Mouse (Mus musculus): ENCODE measurements around the gene Cul4a.

The Cul4a gene

GRCm38 (mm10) chr8:13180408-13180807, 75.0 kb downstream of the Cul4a start:
- no peak for DNase-seq (ENCODE audit: low spot score)

DNA sequence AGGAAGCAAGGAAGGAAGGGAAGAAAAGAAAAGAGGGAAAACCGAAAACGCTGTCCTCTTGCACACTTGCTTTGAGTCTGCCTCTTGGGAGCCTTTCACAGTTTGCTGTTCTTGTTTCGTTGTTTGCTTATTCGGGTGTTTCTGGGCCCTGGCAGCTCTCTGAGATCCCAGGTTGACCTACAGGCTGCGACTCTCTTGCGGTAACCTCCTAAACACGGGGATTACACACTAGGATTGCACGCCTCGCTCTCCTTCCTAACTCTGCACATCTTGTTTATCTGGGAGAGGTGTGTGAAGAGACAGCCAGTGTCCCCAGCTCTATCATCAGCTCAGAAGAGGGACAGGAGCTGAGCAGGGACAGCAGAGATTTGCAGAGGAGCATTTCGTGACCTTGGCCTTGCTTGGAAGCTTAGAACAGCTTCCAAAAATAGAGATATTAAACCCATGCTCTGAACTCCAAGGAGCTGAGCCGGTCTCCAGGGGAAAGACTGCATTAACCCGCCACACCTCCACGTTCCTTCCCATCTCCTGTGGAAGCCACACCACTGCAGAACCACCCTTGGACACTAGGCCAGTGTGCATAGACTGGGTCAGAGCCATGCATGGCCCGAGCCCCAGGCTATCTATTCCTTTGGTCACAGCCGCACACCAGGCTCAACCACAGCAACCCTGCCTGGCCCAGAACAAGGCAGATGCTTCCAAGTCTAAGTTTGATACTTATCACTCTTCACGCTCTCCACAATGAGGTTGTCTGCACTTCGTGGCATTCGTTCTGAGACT, 75.7 kb downstream of the Cul4a start:
- DNase-seq (ENCODE audit: low spot score) = no peak

DNA sequence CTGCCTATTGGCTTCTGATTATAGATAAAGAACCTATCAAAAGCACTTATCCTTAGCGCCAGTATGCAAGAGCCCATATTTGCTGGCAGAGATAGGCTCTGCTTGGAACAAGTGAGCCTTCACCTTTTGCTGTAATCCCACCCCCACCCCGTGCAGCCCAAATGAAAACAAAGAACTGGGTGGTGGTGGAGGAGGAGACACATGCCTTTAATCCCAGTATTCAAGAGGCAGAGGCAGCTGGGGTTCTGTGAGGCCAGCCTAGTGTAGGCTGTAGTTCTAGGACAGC, 76.2 kb downstream of the Cul4a start:
- DNase-seq (ENCODE audit: low spot score) = no peak

DNA sequence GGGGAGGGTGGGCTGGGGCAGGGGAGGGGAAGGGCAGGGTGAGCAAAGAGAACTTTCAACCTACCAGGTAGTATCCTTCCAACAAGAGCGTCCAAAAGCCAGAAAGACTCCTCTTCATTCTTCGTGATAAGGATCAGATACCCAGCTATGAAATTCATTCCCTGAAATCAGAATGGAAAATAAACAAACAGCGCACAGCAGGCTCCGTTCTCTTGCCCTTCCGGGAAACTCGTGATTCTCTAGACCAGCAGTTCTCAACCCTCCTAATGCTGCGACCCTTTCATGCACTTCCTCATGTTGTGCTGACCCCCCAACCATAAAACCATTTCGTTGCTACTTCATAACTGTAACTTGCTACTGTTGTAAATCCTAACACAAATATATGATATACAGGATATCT, 81.4 kb downstream of the Cul4a start:
- DNase-seq (ENCODE audit: low spot score) = no peak

- DNase-seq (ENCODE audit: low spot score) = no peak
Measured at GRCm38 (mm10) chr8:13187229-13187628, 81.8 kb downstream of the Cul4a start.

- no peak for DNase-seq (ENCODE audit: low spot score)
Measured at GRCm38 (mm10) chr8:13187638-13188037, 82.2 kb downstream of the Cul4a start.

GRCm38 (mm10) chr8:13188052-13188555, 82.7 kb downstream of the Cul4a start:
- DNase-seq (ENCODE audit: low spot score) = no peak

- DNase-seq (ENCODE audit: low spot score) = no peak
Measured at GRCm38 (mm10) chr8:13188857-13189256, 83.4 kb downstream of the Cul4a start.

DNA sequence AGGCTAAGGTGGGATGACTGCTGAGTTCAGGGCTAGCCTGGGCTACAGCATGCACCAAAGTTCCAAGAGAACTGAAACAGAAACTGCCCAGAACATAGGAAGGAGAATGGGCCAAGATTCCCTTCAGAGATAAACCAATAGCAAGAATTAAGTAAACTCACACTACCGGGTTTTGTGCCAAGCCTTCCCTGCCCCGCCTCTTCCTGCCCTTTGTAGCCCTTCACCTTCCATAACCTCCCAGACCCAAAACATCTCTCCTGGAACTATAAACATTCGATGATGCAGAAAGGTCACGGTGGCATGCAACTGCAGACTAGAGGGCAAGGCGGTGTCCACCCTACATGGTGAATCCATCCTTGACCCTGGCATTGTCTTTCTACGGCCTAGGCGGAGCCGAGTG, 84.8 kb downstream of the Cul4a start:
- no peak for DNase-seq (ENCODE audit: low spot score)

- DNase-seq (ENCODE audit: low spot score) = no peak
Measured at GRCm38 (mm10) chr8:13194818-13195217, 89.4 kb downstream of the Cul4a start.

DNA sequence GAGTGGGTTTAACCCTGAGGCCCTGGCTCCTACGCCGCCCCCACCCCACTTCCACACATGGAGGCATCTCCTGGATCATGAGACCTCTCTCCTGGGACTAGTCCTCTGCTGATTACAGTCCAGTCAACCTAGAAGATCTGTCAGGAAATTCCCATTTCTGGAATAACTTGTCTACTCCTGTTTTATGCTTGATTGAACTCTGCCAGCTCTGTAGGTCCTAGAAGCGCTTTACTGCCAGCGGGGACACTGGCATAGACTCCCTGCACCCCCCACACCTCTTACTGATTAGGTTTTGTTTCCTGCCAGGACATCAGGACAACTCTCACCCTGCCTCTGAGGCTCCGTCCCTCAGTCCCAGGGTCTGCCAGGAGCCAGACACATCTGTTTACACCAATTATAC, 92.1 kb downstream of the Cul4a start:
- DNase-seq (ENCODE audit: low spot score) = no peak

All from urinary bladder, postnatal 25 days (tissue).